Mouse (Mus musculus): ENCODE results near the gene Fgf2.

The Fgf2 gene

DNA sequence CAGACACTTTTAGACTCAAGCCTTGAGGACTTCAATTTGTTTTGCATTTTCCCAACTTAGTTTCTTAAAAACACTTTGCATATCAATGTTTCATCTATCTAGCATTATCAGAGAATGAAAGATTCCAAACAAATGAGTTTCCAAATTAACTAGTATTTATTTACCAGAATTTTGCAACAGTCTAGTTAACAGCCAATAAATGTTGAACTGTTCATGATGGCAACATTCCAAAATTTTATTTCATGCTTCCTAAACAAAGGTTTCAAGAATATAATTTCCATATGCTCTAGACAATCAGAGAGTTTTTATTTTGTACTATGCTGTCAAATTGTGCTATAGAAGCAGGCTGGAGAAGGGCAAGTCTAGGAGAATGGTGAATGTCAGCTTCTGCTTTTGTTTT, 59.5 kb downstream of the Fgf2 start:
- no peak for DNase-seq (ENCODE audit: extremely low read depth, insufficient read length, low spot score)

DNA sequence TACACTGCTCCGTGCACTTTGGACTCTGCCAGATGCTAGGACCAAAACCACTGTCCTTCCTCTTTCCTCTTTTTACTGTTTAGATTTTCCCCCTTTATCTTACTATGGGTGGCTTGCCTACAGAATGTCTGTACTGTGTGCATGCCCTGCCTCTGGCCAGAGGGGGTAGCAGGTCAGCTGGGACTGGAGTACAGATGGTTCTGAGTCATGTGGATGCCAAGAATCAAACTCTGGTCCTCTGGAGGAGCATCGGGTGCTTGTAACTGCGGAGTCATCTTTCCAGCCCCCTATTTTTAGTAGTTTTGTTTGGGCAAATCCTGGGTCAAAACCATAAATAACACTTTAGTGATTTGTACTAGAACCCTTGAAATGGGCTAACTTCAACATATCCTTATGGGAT, 65.3 kb downstream of the Fgf2 start:
- no peak for DNase-seq (ENCODE audit: extremely low read depth, insufficient read length, low spot score)

DNA sequence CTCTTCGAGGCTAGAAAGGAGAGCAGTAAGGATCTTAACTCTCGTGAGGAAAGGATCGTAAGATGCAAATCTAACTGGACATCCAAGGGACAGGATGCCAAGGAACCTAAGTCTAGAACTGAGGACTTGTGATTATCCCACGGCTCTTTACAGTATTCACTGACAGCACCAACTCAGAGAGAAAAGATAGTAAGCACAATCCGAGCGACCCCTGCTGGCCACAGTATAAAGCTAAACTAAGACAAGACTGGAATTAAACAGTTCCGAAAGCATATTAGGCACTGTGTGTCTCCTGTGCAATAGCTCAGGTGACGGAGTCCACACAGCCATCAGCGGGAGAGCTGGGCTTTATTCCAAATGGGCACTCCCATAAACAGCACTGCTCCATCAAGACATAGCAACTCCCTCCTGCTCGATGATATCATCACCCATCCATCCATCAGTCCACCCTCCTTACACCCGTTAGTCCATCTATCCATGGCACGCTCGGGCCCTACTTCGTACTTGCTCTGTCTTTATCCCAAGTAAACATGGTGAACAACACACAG, 66.3 kb downstream of the Fgf2 start:
- peak; percentile 34 for DNase-seq (ENCODE audit: extremely low read depth, insufficient read length, low spot score)

DNA sequence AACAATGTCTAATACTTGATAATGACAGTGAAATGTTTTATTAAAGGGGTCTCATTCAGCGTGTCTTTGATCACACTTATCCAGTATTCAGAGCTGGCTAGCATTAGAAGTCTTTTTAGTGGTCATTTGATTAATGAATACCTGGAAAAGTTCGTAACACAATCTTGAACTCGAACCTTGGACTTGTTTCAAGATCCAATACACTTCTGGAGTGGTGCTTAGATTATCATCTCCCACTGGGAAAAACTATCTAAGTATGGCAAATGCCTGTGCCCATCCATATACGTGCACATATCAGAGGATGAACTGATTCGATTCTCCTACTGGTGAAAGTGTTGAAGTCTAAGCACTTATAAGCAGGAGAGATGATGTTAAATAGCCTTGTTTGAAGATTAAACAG, 70.2 kb downstream of the Fgf2 start:
- DNase-seq (ENCODE audit: extremely low read depth, insufficient read length, low spot score): no peak

DNA sequence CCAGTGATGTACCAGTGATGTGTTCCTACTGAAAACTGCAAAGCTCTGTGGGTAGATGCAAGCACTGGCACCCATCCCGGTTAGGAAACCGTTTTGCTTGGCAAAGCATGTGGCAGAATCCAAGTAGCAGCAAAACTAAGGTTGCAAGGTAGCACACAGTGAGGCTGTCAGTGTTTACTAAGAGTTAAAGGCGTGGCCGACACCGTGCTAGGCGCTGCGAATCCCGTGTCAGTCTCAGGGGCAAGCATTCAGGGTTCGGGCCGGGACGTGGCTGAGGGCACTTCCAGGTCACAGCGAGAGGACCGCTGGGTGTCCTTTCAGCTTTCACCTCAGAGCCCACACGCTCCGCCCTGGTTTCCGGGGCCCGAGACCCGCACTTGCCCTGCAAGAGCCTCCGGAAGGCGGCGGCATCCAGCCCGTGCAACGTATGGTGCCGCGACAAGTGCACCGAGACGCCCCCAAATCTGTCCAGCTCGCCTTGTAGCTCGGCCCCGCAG, 70.9 kb downstream of the Fgf2 start:
- peak; percentile 95 for DNase-seq (ENCODE audit: extremely low read depth, insufficient read length, low spot score)

DNA sequence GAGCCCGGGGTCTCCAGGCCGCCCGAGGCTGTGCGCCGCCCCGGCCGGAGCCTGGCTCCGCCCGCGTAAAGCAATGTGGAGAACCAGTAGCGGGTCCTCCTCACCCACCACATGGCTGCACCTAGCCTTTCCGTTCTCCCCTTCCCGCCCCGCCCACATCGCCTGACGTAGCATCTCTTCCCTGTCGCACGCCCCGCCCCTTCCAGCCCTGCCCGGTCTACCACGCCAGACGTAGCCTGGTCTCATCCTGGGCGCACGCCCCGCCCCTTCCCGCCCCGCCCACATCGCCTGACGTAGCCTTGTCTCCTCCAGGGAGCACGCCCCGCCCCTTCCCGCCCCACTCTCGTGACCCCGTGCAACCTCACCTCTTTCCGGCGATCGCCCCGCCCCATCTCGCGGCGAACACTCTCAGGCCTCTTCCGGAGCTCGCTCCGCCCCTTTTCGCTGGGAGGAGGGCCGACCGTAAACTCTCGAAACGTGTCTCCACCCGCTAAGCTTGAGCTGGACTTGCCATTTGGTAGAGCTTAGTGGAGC, 71.4 kb downstream of the Fgf2 start, which contains the start of gene Spata5:
Spata5 (plus strand) TSS at position 439 of the 534 bp plus-strand sequence.
- DNase-seq (ENCODE audit: extremely low read depth, insufficient read length, low spot score): peak; percentile 100

DNA sequence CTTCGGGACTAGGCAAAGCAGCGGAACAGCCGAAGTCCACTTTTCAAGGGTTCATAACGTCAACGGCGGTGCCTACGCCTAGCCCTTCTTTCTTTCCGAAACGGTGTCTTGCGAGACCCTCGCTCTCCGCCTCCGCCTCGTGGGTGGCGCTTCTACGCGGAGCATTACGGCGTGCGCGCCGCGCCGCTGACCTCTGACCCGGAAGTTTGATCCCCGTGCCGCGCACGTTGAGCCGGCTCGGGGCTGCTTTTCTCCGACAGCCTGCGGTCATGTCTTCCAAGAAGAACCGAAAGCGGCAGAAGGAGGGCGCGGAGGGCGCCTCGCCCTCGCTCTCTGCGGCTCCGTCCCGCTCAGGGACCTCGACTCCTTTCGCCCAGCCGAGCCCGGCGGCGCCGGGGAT, 71.9 kb downstream of the Fgf2 start, which contains the start of gene Nudt6:
Nudt6 (minus strand) TSS at position 140 of the 400 bp plus-strand sequence.
- DNase-seq (ENCODE audit: extremely low read depth, insufficient read length, low spot score): peak; percentile 95

DNA sequence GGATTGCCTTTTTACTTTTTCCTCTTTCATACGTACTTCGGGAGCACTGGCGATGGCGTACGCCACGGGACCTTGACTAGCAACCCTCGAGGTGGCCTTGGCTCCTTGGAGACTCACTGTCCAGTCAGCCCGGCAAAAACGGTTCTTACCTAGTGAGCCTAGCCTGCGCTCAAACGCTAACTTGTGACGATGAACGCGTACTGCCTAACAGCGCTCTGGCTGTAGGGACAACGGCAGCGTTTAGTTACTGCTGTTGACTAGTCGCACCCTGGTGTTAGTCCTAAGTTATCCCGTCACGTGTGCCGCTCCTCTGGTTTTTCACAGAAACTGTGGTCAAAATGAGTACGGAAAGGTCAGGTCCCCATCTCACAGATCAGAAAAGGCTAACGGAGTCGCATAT, 72.5 kb downstream of the Fgf2 start:
- DNase-seq (ENCODE audit: extremely low read depth, insufficient read length, low spot score): no peak

DNA sequence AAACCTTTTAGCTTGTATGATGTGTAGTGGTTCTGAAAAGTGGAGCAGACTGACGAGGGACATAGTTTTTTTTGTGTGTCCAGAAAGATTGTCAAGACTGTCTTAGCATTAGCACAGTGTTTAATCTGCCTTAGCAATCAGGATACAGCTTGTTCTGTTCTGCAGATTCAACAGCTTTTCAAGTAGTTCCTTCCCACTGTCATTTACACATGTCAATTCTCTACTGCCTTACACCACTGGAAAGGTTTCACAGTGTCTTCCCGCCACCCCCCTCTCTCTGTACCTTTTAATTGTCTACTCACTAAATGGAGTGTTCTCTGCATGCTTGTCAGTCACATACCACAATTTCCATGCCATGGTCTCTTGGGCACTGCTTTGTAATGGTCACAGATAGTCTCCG, 73.0 kb downstream of the Fgf2 start:
- no peak for DNase-seq (ENCODE audit: extremely low read depth, insufficient read length, low spot score)

DNA sequence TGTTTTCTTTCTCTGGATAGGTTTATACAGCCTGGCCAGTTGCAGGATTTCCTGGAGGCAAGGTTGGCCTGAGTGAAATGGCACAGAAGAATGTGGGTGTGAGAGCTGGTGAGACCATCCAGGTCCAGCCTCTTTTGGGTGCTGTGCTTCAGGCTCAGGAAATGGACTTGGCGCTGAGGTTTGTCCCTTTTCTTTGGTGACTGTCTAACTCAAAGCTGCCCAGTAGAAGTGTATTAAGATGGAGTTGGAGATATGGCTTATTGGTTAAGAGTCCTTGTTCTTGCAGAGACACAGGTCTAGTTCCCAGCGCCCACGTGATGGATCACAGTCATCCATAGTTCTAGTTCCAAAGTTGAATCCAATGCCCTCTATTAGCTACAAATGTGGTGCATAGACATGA, 77.9 kb downstream of the Fgf2 start:
- no peak for DNase-seq (ENCODE audit: extremely low read depth, insufficient read length, low spot score)

DNA sequence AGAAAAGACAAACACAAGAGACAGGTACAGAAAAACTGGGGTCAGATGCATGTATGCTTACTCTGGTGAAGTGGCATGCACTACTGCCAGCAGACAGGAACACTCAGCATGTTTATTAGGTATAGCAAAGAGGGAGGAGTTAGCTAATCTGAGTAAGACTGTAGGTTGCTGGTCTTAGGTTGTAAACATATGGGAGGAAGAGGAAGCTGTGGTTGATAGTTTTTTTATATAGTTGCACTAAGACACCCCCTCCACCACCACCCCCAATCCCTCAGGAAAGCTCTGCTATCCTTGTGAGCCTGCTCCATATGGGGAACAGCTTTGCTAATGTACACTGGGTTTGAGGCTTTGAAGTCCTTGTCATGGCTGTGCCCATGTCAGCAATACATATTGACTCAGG, 82.2 kb downstream of the Fgf2 start:
- DNase-seq (ENCODE audit: extremely low read depth, insufficient read length, low spot score): no peak

DNA sequence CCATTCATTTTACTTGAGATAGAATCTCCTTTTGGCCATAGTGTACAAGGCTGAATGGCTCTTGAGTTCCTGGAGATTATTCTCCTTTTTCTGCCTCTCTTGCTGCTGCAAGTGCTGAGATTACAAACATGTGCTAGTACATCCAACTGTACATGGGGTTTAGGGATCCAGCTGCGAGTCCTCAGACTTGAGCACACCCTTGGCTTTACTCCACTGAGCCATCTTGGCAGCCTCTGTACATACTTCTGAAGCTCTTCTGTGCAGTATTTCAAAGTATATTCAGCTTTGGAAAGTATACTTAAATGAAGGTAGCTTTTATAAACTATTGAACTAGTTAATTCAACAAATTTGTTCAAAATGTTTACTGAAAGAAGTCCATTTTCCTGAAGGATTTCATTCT, 91.6 kb downstream of the Fgf2 start:
- no peak for DNase-seq (ENCODE audit: extremely low read depth, insufficient read length, low spot score)

DNA sequence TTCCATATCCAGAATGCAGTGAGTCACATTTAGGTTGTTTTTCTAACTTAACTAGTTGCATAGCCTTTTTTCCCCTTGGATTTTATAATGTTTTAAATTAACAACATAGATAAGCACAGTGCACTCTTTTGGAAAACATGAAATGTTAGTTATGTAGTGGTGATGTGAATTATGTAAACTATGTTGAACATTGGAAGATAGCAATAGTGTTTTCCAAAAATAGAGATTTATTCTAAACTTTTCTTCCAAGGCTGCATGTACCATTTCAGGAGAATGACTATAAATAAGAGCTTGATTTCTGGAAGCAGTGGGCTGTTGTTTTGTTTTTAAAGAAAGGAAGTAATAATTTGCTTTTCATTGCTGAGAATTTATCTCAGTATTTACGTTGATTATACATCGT, 95.3 kb downstream of the Fgf2 start:
- no peak for DNase-seq (ENCODE audit: extremely low read depth, insufficient read length, low spot score)

DNA sequence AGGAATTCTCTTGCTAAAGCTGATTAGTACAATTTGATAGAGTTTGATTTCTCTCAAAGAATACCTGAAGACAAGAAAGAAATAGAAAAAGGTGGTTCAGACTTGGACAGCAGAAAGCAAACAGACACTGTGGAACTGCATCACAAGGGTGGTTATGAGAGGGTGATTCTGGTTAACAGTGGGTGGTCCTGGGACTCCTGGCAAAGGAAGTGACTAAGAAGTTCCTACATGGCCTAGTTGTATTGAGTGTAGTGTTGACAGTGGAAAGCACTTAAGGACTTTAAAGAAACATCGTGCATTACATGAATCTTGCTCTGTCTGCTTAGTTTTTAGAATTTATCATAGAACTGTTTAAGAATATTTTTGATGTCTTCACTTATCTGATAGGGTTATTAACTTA, 107.8 kb downstream of the Fgf2 start:
- no peak for DNase-seq (ENCODE audit: extremely low read depth, insufficient read length, low spot score)
